Mouse (Mus musculus) large intestine, adult 2 months (tissue): Measurements from ENCODE around the gene Il10rb. TPM values are rescaled to one million over a fixed set of nuclear protein-coding genes. Genes with fewer than 3 reads are reported as not detected.

ENCODE experiments used
- DNase-seq: peaks from one replicate; pipeline ENCODE4 v3.0.0-alpha.2; 2012; ENCODE audit warnings: low read depth, low spot score
- WGBS: fragments of 180-500 bp; shearing (Covaris S2); methylation state at CpG from one replicate; pipeline ENCODE4 v1.1.7; 2018; 5-methylcytosine and 5-hydroxymethylcytosine counted together
- polyA plus RNA-seq: library from polyadenylated mRNA; depleted of rRNA; stranded (reverse); fragments of >200 nt; gene quantifications from 2 replicates; pipeline ENCODE4 v1.2.3, GENCODE M21; 2012

Il10rb gene
- polyA plus RNA-seq, 1 experiment = 54.1 TPM

- no peak for DNase-seq
- WGBS = 41% methylated on average over 5 of the region's 5 CpGs
Observed at GRCm38 (mm10) chr16:91380151-91380550, 25.8 kb upstream of the Il10rb start.

GRCm38 (mm10) chr16:91381606-91382005 is 24.4 kb upstream of the Il10rb start:
- 83% methylated on average over 4 of the region's 4 CpGs for WGBS
- no peak for DNase-seq

DNA sequence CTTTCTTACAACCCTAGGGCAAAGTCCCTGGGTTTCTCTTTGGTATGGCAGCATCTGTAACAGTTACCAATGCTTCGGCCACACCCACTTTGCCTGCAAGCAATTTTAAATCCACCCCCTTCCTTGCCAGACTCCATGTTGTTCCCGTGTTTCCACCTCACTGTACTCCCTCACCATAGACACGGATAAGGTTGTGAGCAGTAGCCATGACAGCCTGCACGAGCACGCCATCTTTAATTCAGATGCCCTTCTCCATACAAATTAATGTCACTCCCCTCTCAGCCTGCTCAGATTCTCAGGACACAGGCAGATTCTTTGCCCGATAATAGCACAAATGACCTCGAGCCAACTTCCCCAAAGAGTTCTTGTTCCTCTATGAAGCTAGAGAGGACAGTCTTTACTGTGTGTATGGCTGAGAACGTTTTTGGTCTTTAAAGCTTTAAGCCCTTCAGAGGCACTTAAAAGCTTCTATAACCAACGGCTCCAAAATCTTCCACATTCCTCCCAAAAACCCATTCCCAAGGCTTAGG is 23.6 kb upstream of the Il10rb start:
- WGBS = 74% methylated on average over 9 of the region's 9 CpGs
- no peak for DNase-seq

GRCm38 (mm10) chr16:91384221-91384620 is 21.7 kb upstream of the Il10rb start:
- 92% methylated on average over 4 of the region's 4 CpGs for WGBS
- no peak for DNase-seq

DNA sequence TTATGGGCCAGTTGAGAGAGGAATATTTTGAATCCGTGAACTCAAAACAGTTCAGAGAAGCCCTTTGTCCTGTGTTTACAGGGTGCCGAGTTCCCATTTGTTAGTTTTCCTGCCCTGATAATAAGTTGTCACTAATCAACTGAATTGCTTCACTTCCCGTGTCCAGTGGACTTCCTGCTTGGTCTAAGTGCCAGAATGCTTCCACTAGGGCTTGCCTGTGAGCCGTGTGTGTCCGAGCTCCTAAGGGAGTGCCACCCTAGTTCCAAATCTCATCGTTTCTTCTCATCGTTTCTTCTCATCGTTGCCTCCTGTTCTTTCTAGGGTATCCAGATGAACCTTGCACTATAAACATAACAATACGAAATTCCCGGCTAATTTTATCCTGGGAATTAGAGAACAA is 20.3 kb upstream of the Il10rb start:
- no peak for DNase-seq
- WGBS = 17% methylated on average over 10 of the region's 10 CpGs

DNA sequence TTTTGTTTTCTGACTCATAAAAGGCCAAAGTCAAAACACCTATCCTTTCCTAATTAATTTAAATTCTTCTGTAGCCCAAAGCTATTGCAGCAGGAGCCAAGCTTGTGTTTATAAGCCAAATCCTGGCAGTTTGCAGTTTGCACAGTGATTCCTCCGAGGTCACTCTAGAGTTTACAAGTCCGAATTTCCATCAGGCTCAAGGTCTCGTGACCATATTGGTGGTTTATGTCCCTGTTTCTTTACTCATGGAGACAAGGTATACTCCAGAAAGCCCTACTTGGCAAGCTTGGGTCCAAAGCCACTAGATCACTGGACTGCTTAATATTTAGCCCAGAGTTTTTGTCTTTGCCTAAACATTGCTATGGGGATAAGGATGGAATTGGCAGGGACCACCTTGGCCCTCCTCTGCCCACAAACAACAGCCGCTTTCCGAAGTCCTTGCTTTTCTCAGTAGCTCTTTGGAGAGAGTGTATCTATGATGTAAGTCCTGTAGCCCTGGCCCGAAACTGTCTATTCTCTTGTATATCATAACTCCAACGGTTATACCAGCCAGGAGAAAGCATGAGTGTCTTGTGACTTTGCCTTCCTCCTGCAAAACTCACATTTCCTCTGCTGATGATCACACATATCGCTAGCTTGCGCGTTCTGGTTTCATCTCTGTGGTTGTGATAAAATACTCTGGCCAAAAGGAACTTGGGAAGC is 19.4 kb upstream of the Il10rb start:
- no peak for DNase-seq
- WGBS = 77% methylated on average over 10 of the region's 10 CpGs

GRCm38 (mm10) chr16:91387121-91387486 is 18.9 kb upstream of the Il10rb start:
- no peak for DNase-seq
- 92% methylated on average over 3 of the region's 3 CpGs for WGBS

DNA sequence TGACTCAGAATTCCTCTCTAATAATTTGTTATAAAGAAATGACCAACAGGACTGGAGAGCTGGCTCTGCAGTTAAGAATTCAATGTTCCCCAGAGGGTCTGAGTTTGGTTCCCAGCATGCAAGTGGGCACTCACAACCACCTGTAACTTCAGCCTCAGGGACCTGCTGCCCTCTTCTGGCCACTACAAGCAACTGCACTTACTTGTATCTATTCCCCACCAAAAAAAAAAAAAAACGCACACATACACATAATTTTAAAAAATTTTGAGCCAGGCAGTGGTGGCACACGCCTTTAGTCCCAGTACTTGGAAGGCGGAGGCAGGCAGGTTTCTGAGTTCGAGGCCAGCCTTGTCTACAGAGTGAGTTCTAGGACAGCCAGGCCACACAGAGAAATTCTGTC is 15.9 kb upstream of the Il10rb start:
- 87% methylated on average over 4 of the region's 4 CpGs for WGBS
- no peak for DNase-seq

DNA sequence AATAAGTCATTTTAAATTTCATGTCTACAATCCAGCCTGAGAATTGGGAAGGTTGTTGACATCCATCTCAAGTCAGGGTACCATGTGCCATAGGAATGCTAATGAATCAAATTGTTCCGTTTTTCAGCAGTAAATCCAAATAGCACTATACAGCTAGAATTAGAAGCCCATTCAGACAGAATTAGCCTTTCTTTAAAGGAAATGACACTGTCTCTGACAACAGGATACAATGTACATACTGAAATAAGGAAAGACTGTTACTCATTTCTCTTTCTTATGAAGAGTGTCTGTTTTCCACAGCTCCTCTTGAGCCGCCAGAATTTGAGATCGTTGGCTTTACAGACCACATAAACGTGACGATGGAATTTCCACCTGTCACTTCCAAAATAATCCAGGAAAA is 14.5 kb upstream of the Il10rb start, which contains the start of gene Gm21970:
Gene Gm21970 (plus strand): TSS at position 301 of the 400 bp plus-strand sequence.
- no peak for DNase-seq
- 72% methylated on average over 5 of the region's 5 CpGs for WGBS

DNA sequence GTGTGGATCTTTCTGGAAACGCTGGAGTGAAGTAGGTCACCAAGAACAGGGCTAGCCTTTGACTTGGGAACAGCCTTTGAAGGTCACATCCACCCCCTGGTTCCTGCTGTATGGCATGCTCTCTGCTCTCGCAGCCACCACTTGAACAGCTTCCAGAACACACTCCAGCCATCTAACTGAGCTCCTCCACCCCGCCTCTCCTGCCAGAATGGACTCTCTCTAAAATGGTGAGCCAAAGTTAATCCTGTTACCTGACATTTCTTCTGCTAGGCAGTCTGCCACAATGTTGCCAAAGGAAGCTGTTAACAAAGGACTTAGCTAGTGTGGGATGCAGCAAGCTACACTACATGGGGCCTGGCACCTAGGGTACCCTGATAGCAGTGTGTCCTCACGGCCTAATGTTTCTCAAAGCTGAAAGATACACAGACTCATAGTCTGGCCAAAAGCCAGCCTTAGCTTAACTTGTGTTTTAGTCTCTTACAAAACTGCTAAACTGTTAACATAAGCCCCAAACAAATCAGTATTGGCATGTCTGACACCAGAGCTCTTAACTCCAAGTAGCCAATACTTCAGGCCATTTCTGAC is 11.0 kb upstream of the Il10rb start:
- no peak for DNase-seq
- 51% methylated on average over 4 of the region's 4 CpGs for WGBS

DNA sequence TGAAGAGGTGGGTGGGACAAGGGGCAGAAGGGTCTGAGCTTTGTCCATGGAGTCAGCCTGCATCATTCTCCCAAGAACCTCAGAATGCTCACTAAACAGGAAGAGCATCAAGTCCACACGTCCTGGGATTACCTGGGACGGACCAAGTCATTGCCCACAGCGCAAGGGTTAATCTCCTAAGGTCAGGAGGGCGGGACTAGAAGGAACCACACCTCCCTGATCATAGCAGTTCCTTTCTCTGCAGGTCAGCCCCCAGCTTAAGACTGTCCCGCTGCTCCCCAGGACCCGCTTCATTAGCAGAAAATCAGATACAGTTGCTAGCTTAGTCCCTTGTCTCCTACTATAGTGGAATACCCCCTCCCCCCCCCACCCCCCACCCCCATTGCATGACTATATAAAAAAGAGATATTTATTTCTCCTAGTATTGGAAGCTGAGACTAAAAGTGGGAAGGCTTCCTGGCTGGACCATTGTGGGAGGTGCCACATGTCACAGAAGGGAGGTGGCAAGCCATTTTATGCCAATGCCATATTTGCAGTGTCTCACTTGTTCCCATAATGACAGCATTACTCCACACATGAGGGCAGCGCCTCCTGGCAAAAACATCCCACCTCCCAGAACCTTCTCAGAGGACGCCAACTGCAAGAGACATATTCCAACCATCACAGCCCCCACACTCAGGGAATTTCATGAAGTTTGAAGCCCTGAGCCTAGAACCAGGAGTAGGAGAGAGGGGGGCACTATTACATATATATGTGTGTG is 10.2 kb upstream of the Il10rb start:
- WGBS = 79% methylated on average over 8 of the region's 8 CpGs
- DNase-seq = no peak

- no peak for DNase-seq
- WGBS = 89% methylated on average over 10 of the region's 10 CpGs
Observed at GRCm38 (mm10) chr16:91396844-91397537, 9.0 kb upstream of the Il10rb start.

- WGBS = 87% methylated on average over 12 of the region's 12 CpGs
- DNase-seq = no peak
Observed at GRCm38 (mm10) chr16:91398030-91398429, 7.9 kb upstream of the Il10rb start.

- DNase-seq = no peak
- 92% methylated on average over 7 of the region's 7 CpGs for WGBS
Observed at GRCm38 (mm10) chr16:91398944-91399343, 7.0 kb upstream of the Il10rb start.

- WGBS = 41% methylated on average over 6 of the region's 6 CpGs
- no peak for DNase-seq
Observed at GRCm38 (mm10) chr16:91401569-91402165, 4.3 kb upstream of the Il10rb start.

GRCm38 (mm10) chr16:91403784-91404183 is 2.2 kb upstream of the Il10rb start:
- WGBS = 88% methylated on average over 9 of the region's 9 CpGs
- DNase-seq = no peak

DNA sequence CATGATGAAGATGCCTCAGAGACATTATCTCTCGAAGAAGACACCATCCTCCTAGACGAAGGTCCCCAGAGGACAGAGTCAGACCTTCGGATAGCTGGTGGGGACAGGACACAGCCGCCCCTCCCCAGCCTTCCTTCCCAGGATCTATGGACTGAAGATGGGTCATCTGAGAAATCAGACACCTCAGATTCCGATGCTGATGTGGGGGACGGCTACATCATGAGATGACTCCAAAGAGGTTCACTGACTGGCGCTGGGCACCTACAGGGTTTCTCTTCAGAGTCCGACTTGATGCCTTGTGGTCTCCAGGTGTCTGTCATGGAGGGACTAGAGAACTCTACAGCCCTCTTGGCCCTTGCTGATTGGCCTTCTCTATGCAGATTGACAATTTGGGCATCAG is 1.8 kb upstream of the Il10rb start:
- no peak for DNase-seq

GRCm38 (mm10) chr16:91404828-91405577 is 961 bp upstream of the Il10rb start:
- DNase-seq = no peak
- 70% methylated on average over 10 of the region's 10 CpGs for WGBS

More for the DNA sequence above, 1.8 kb upstream of the Il10rb start:
- WGBS = 94% methylated on average over 8 of the region's 8 CpGs
